Comparison of ENCODE assay signal across 22 mouse cellular contexts in genomic region chr5:148684216-148684615, GRCm38 (mm10).
DNase-seq lines count a peak whose midpoint lies in the region; ATAC-seq and TF ChIP-seq lines count a peak whose summit lies in the region.
"Had no signal": no experiment of that assay in that cellular context is flagged by ENCODE, and none has a peak within 500 bp of the region (broad histone marks: within the 10 kb centered on the region; RNA-seq: fewer than 3 reads in every experiment).

No protein-coding gene starts in this region.

- DNase-seq in liver, adult 2 months (ENCODE audit: extremely low read depth, low read depth, low spot score): peak; percentile 27
- no peak for DNase-seq in liver
- DNase-seq in neural tube, embryonic 11.5 days (ENCODE audit: low spot score): peak; percentile 6
- no peak for DNase-seq in neural tube, embryonic 10.5 days (ENCODE audit: extremely low spot score, low spot score)
- peak; percentile 30 to 53 for DNase-seq in lung, postnatal 4 days
- no peak for DNase-seq in layer of hippocampus, adult 9-10 months (ENCODE audit: low spot score)
- no peak for DNase-seq in right cerebral cortex, postnatal 14 days
- DNase-seq: adrenal gland, postnatal 14 days; B cell, adult 2 months; cerebellum, adult 9-10 months; gastrocnemius, adult 2 months; kidney, adult 8-10 months; kidney, postnatal 10 days; liver, embryonic 13.5 days; retina, postnatal 1 day had no signal

- H3K27me3 ChIP-seq in liver, adult 2 months (ENCODE audit: control insufficient read depth, insufficient read depth, low read length): no peaks in the 10 kb centered on the region
- H3K27me3 ChIP-seq in neural tube, embryonic 11.5 days (ENCODE audit: control insufficient read depth, insufficient read depth, low read length): no peaks in the 10 kb centered on the region
- H3K27me3 ChIP-seq: CH12.LX; embryonic facial prominence, embryonic 15.5 days; hindbrain, embryonic 13.5 days; liver, embryonic 13.5 days had no signal

- WGBS in liver, adult 2 months: 74% methylated on average over 11 of the region's 11 CpGs
- 83% methylated on average over 11 of the region's 11 CpGs for WGBS in neural tube, embryonic 11.5 days

- H3K27ac ChIP-seq in liver, adult 2 months (replicated peaks; ENCODE audit: insufficient read depth, low read depth, low read length): no peak overlapping the region
- no peak overlapping the region for H3K27ac ChIP-seq in neural tube, embryonic 11.5 days (ENCODE audit: low read depth, low read length)
- H3K27ac ChIP-seq: embryonic facial prominence, embryonic 15.5 days; gastrocnemius, adult 2 months; hindbrain, embryonic 13.5 days; limb, embryonic 10.5 days; liver, embryonic 13.5 days; macrophage had no signal

- no peak overlapping the region for H3K4me2 ChIP-seq in neural tube, embryonic 11.5 days (ENCODE audit: low read depth)
- H3K4me2 ChIP-seq: embryonic facial prominence, embryonic 15.5 days; hindbrain, embryonic 13.5 days; liver, embryonic 13.5 days had no signal

- no peaks in the 10 kb centered on the region for H3K4me1 ChIP-seq in liver, adult 2 months (ENCODE audit: control insufficient read depth, insufficient read depth, low read length)
- no peaks in the 10 kb centered on the region for H3K4me1 ChIP-seq in neural tube, embryonic 11.5 days (ENCODE audit: control insufficient read depth, insufficient read depth, low read length)

- H3K79me2 ChIP-seq in liver, adult 2 months (ENCODE audit: control insufficient read depth, insufficient read depth, low read length): no peaks in the 10 kb centered on the region

- H3K36me3 ChIP-seq in liver, adult 2 months (ENCODE audit: control insufficient read depth, insufficient read depth, low read length): no peaks in the 10 kb centered on the region
- H3K36me3 ChIP-seq in neural tube, embryonic 11.5 days (ENCODE audit: control insufficient read depth, insufficient read depth, low read length): no peaks in the 10 kb centered on the region
- H3K36me3 ChIP-seq: embryonic facial prominence, embryonic 15.5 days; G1E; hindbrain, embryonic 13.5 days; limb, embryonic 10.5 days; liver, embryonic 13.5 days had no signal

- no peak for TF ChIP-seq POLR2A in liver, adult 2 months (IDR thresholded peaks at IDR 0.05; ENCODE audit: extremely low read depth, insufficient read depth, low read length)

- no peaks in the 10 kb centered on the region for H3K9me3 ChIP-seq in neural tube, embryonic 11.5 days (ENCODE audit: control insufficient read depth, low read length)
- H3K9me3 ChIP-seq: hindbrain, embryonic 13.5 days; limb, embryonic 10.5 days; liver, embryonic 13.5 days had no signal

- no peak overlapping the region for H3K4me3 ChIP-seq in liver, adult 2 months (ENCODE audit: insufficient read depth, low read depth, low read length)
- no peak overlapping the region for H3K4me3 ChIP-seq in neural tube, embryonic 11.5 days (ENCODE audit: low read depth, low read length)
- H3K4me3 ChIP-seq: embryonic facial prominence, embryonic 15.5 days; gastrocnemius, adult 2 months; hindbrain, embryonic 13.5 days; limb, embryonic 10.5 days; liver, embryonic 13.5 days had no signal

- no peak for TF ChIP-seq CTCF in liver, adult 2 months (IDR thresholded peaks at IDR 0.05; ENCODE audit: low read depth, low read length)

- no peak overlapping the region for H3K9ac ChIP-seq in liver, adult 2 months (ENCODE audit: low read depth, low read length)
- H3K9ac ChIP-seq in neural tube, embryonic 11.5 days (ENCODE audit: low read length): no peak overlapping the region
- H3K9ac ChIP-seq: embryonic facial prominence, embryonic 15.5 days; hindbrain, embryonic 13.5 days; liver, embryonic 13.5 days had no signal

- no peak for ATAC-seq in neural tube, embryonic 11.5 days (ENCODE audit: insufficient read depth, low FRiP score, low TSS enrichment)
- ATAC-seq: inflammation-experienced regulatory T-cells, adult 6 months had no signal

Comparison
In these comparisons a context has a peak if more than half of its experiments do, and no peak if none do; other contexts are left out.
1. DNase-seq: peak in liver, adult 2 months (single experiment), neural tube, embryonic 11.5 days (single experiment) and lung, postnatal 4 days (2 of 2); none in liver (single experiment), neural tube, embryonic 10.5 days (single experiment), layer of hippocampus, adult 9-10 months (single experiment) and right cerebral cortex, postnatal 14 days (single experiment).